Mouse (Mus musculus) heart, adult 2 months (tissue): ENCODE data around the gene Rab24.

Source experiments
- EP300 ChIP-seq: fragments of 200-500 bp; IDR thresholded peaks from 2 replicates; pipeline ENCODE4 v1.6.1; 2011; ENCODE audit warnings: low read depth, low read length, control low read depth; ENCODE audit not compliant: insufficient read depth
- POLR2A ChIP-seq: fragments of 200-500 bp; IDR thresholded peaks from 2 replicates; pipeline ENCODE4 v1.6.1; 2011; ENCODE audit warnings: mild to moderate bottlenecking, low read depth, low read length, control low read depth; ENCODE audit not compliant: insufficient read depth

DNA sequence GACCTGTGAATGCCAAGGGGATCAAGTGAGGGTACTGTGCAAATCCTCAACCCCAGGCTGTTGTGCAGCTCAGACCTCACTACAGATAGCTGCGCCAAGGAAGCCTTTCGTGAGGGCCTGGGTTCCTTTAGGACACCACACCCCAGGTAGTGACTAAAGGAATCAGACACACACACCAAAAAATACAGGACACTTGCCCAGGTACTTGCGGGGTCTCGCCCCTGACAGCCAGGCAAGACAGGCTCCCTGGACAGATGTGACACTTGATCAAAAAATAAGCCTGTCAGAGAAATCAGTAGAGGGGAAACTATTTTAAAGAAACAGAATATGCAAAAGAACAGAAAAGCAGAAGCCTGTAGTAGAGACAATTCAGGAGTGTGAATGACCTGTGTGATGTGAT lies 6.9 kb upstream of the Rab24 start:
- TF ChIP-seq EP300 (no peak), POLR2A (no peak)
